In genomic region chr14:58494400-58494987, GRCm38 (mm10) we compare ENCODE assay signal across 29 mouse cellular contexts.
A peak's percentile ranks its signal among the peaks of the same experiment; 100 is the strongest.
DNase-seq lines count a peak whose midpoint lies in the region; ATAC-seq and TF ChIP-seq lines count a peak whose summit lies in the region.
"Had no signal": no experiment of that assay in that cellular context is flagged by ENCODE, and none has a peak within 500 bp of the region (broad histone marks: within the 10 kb centered on the region; RNA-seq: fewer than 3 reads in every experiment).

No protein-coding gene starts in this region.

- H3K36me3 ChIP-seq in limb, embryonic 14.5 days (ENCODE audit: control insufficient read depth, insufficient read depth, low read length), result no peaks in the 10 kb centered on the region
- H3K36me3 ChIP-seq in limb, embryonic 10.5 days, result no peaks in the 10 kb centered on the region
- H3K36me3 ChIP-seq: embryonic facial prominence, embryonic 12.5 days; forebrain, embryonic 10.5 days; heart, embryonic 12.5 days; heart, embryonic 15.5 days had no signal

- H3K9me3 ChIP-seq in limb, embryonic 14.5 days (ENCODE audit: control insufficient read depth, low read length), result no peaks in the 10 kb centered on the region
- no peaks in the 10 kb centered on the region for H3K9me3 ChIP-seq in limb, embryonic 10.5 days (replicated peaks)
- H3K9me3 ChIP-seq: embryonic facial prominence, embryonic 12.5 days; forebrain, embryonic 10.5 days; forebrain, embryonic 13.5 days; heart, embryonic 12.5 days; heart, embryonic 15.5 days had no signal

- 74% methylated on average over 5 of the region's 5 CpGs for WGBS in limb, embryonic 14.5 days
- WGBS in limb, embryonic 10.5 days, result 81% methylated on average over 5 of the region's 5 CpGs

- DNase-seq in limb, embryonic 14.5 days (ENCODE audit: low spot score), result peak; percentile 24
- no peak for DNase-seq in limb, embryonic 10.5 days (ENCODE audit: low spot score)
- DNase-seq in urinary bladder, adult 18-20 months (ENCODE audit: low spot score in 2 of 2), result peak; percentile 20 to 24
- DNase-seq in urinary bladder, adult 2 months (ENCODE audit: low spot score), result no peak
- peak; percentile 98 for DNase-seq in fat pad, adult 2 months (ENCODE audit: extremely low read depth, low read depth, low spot score)
- DNase-seq in gonadal fat pad, adult 2 months (ENCODE audit: low read depth), result peak; percentile 99
- no peak for DNase-seq in ovary, postnatal 14 days (ENCODE audit: low spot score)
- DNase-seq in embryo, embryonic 11 days, result no peak
- DNase-seq: adrenal gland, adult 2 months; adrenal gland, postnatal 14 days; cerebellum, adult 11 months; cerebellum, adult 2 months; cerebellum, adult 9-11 months; cerebellum, postnatal 36 days; gastrocnemius, postnatal 10 days; gastrocnemius, postnatal 36 days; heart, adult 18-20 months; heart, postnatal 10 days; heart, postnatal 4 days had no signal

- H3K4me2 ChIP-seq in limb, embryonic 14.5 days (replicated peaks; ENCODE audit: low read depth, low read length, severe bottlenecking), result no peak overlapping the region
- H3K4me2 ChIP-seq: embryonic facial prominence, embryonic 12.5 days; forebrain, embryonic 13.5 days; heart, embryonic 12.5 days; heart, embryonic 15.5 days; hindbrain, embryonic 14.5 days had no signal

- H3K4me1 ChIP-seq in limb, embryonic 14.5 days (ENCODE audit: control insufficient read depth, insufficient read depth, low read length), result 0 out of 2 replicates have a peak, but pooled peaks cover 1% of the 10 kb centered on the region
- H3K4me1 ChIP-seq in limb, embryonic 10.5 days, result peaks cover 7% of the 10 kb centered on the region
- H3K4me1 ChIP-seq: heart, embryonic 12.5 days; heart, embryonic 15.5 days had no signal

- H3K4me3 ChIP-seq in limb, embryonic 14.5 days (replicated peaks; ENCODE audit: low read length), result no peak overlapping the region
- H3K4me3 ChIP-seq in limb, embryonic 10.5 days, result no peak overlapping the region
- H3K4me3 ChIP-seq: embryonic facial prominence, embryonic 12.5 days; erythroblast, embryonic 14.5 days; forebrain, embryonic 10.5 days; forebrain, embryonic 13.5 days; heart, embryonic 12.5 days; heart, embryonic 15.5 days had no signal

- no peaks in the 10 kb centered on the region for H3K27me3 ChIP-seq in limb, embryonic 14.5 days (ENCODE audit: control insufficient read depth, insufficient read depth, low read length)
- no peaks in the 10 kb centered on the region for H3K27me3 ChIP-seq in limb, embryonic 10.5 days (ENCODE audit: low read depth, poor library complexity, severe bottlenecking)
- H3K27me3 ChIP-seq: embryonic facial prominence, embryonic 12.5 days; forebrain, embryonic 13.5 days; heart, embryonic 12.5 days; heart, embryonic 15.5 days had no signal

- no peak for TF ChIP-seq POLR2A in limb, embryonic 14.5 days (IDR thresholded peaks at IDR 0.05; ENCODE audit: borderline replicate concordance, extremely low read depth, insufficient read depth, insufficient read length)

- ATAC-seq in limb, embryonic 14.5 days (ENCODE audit: low FRiP score, low read depth), result no peak
- ATAC-seq: CD4-positive, CD25-positive, alpha-beta regulatory T cell, adult 4 months; forebrain, embryonic 13.5 days; forebrain, embryonic 16.5 days; hindbrain, postnatal 0 days had no signal

- H3K9ac ChIP-seq in limb, embryonic 14.5 days (ENCODE audit: low read depth, low read length, severe bottlenecking), result no peak overlapping the region
- H3K9ac ChIP-seq: embryonic facial prominence, embryonic 12.5 days; forebrain, embryonic 13.5 days; heart, embryonic 12.5 days; heart, embryonic 15.5 days; hindbrain, embryonic 14.5 days had no signal

- no peak overlapping the region for H3K27ac ChIP-seq in limb, embryonic 14.5 days (replicated peaks; ENCODE audit: low read depth, low read length)
- no peak overlapping the region for H3K27ac ChIP-seq in limb, embryonic 10.5 days
- H3K27ac ChIP-seq: embryonic facial prominence, embryonic 12.5 days; forebrain, embryonic 10.5 days; forebrain, embryonic 13.5 days; heart, embryonic 15.5 days; hindbrain, embryonic 14.5 days; hindbrain, postnatal 0 days had no signal

Comparison
In these comparisons a context has a peak if more than half of its experiments do, and no peak if none do; other contexts are left out.
1. DNase-seq: peak in limb, embryonic 14.5 days (single experiment), urinary bladder, adult 18-20 months (2 of 2), fat pad, adult 2 months (single experiment) and gonadal fat pad, adult 2 months (single experiment); none in limb, embryonic 10.5 days (single experiment), urinary bladder, adult 2 months (single experiment), ovary, postnatal 14 days (single experiment) and embryo, embryonic 11 days (single experiment).